Mouse (Mus musculus): ENCODE measurements around the gene Srcap. TPM values are rescaled to one million over a fixed set of nuclear protein-coding genes. Genes with fewer than 3 reads are reported as not detected.
A peak's percentile ranks its signal among the peaks of the same experiment; 100 is the strongest.
"Not testable (repeated sequence)": the region's sequence is repeated elsewhere in the genome, so short reads cannot be mapped to it uniquely, and the experiment has no call there.

Gene Srcap
- 49.6 and 52.1 TPM in 2 replicates for polyA plus RNA-seq (2014; fragmentation: Nextera tagmentation; extraction: Ambion mirVana)

GRCm38 (mm10) chr7:127511808-127512230 is at the start of gene Srcap:
Srcap (plus strand) TSS chr7:127511983.
- under 1% methylated on average over 37 of the region's 37 CpGs for WGBS
- ATAC-seq (ENCODE audit: low FRiP score) (peak; percentile 98), DNase-seq (ENCODE audit: low spot score, missing footprints) (peak; percentile 98)
- Histone ChIP-seq H3K4me2 (peak within 1 kb of the TSS; percentile 53), H3K9ac (ENCODE audit: low read length) (peak within 1 kb of the TSS; percentile 87), H3K9me3 (ENCODE audit: control insufficient read depth, low read length) (no peaks in the 10 kb centered on the region), H3K27me3 (ENCODE audit: control insufficient read depth, insufficient read depth, low read length) (no peaks in the 10 kb centered on the region), H3K36me3 (ENCODE audit: control insufficient read depth, insufficient read depth, low read length) (peaks cover 8% of the 10 kb centered on the region), H3K4me1 (ENCODE audit: control insufficient read depth, insufficient read depth, low read length) (peaks cover 8% of the 10 kb centered on the region), H3K4me3 (ENCODE audit: low read depth, low read length) (peak within 1 kb of the TSS; percentile 81), H3K27ac (ENCODE audit: low read depth, low read length) (peak within 1 kb of the TSS; percentile 97)

GRCm38 (mm10) chr7:127465191-127465590 is 46.6 kb upstream of the Srcap start:
- H3K36me3 ChIP-seq (ENCODE audit: control insufficient read depth, insufficient read depth, low read length): peaks cover 11% of the 10 kb centered on the region
- 86% methylated on average over 3 of the region's 3 CpGs for WGBS
- no peaks in the 10 kb centered on the region for H3K9me3 ChIP-seq (ENCODE audit: control insufficient read depth, low read length)
- no peak overlapping the region for H3K27ac ChIP-seq (ENCODE audit: low read depth, low read length)
- DNase-seq (ENCODE audit: low spot score, missing footprints): no peak
- H3K27me3 ChIP-seq (ENCODE audit: control insufficient read depth, insufficient read depth, low read length): no peaks in the 10 kb centered on the region
- H3K4me3 ChIP-seq (ENCODE audit: low read depth, low read length): no peak overlapping the region
- H3K4me2 ChIP-seq: no peak overlapping the region
- no peaks in the 10 kb centered on the region for H3K4me1 ChIP-seq (ENCODE audit: control insufficient read depth, insufficient read depth, low read length)
- H3K9ac ChIP-seq (ENCODE audit: low read length): no peak overlapping the region
- ATAC-seq (ENCODE audit: low FRiP score): no peak

GRCm38 (mm10) chr7:127465670-127466069 is 46.1 kb upstream of the Srcap start:
- H3K4me2 ChIP-seq; ATAC-seq (ENCODE audit: low FRiP score); DNase-seq (ENCODE audit: low spot score, missing footprints); H3K9me3 ChIP-seq (ENCODE audit: control insufficient read depth, low read length); H3K27ac ChIP-seq (ENCODE audit: low read depth, low read length); H3K4me3 ChIP-seq (ENCODE audit: low read depth, low read length); H3K9ac ChIP-seq (ENCODE audit: low read length); H3K4me1 ChIP-seq (ENCODE audit: control insufficient read depth, insufficient read depth, low read length); H3K27me3 ChIP-seq (ENCODE audit: control insufficient read depth, insufficient read depth, low read length): not testable (repeated sequence)
- H3K36me3 ChIP-seq (ENCODE audit: control insufficient read depth, insufficient read depth, low read length): peaks cover 10% of the 10 kb centered on the region
- WGBS: 97% methylated on average over 2 of the region's 2 CpGs

- Histone ChIP-seq H3K27me3 (ENCODE audit: control insufficient read depth, insufficient read depth, low read length) (no peaks in the 10 kb centered on the region), H3K4me1 (ENCODE audit: control insufficient read depth, insufficient read depth, low read length) (no peaks in the 10 kb centered on the region), H3K36me3 (ENCODE audit: control insufficient read depth, insufficient read depth, low read length) (peaks cover 10% of the 10 kb centered on the region), H3K4me3 (ENCODE audit: low read depth, low read length) (no peak overlapping the region), H3K27ac (ENCODE audit: low read depth, low read length) (no peak overlapping the region), H3K9ac (ENCODE audit: low read length) (no peak overlapping the region), H3K9me3 (ENCODE audit: control insufficient read depth, low read length) (no peaks in the 10 kb centered on the region), H3K4me2 (no peak overlapping the region)
- WGBS: 95% methylated on average over 4 of the region's 4 CpGs
- ATAC-seq (ENCODE audit: low FRiP score) (no peak), DNase-seq (ENCODE audit: low spot score, missing footprints) (peak; percentile 77)
Measured at GRCm38 (mm10) chr7:127466606-127467005, 45.2 kb upstream of the Srcap start.

GRCm38 (mm10) chr7:127470011-127470715 is 41.6 kb upstream of the Srcap start:
- peak overlapping the region; percentile 88 for H3K4me2 ChIP-seq
- H3K4me3 ChIP-seq (ENCODE audit: low read depth, low read length): peak overlapping the region; percentile 72
- ATAC-seq (ENCODE audit: low FRiP score) (peak; percentile 12; the same call in 1 of the 2 replicates), DNase-seq (ENCODE audit: low spot score, missing footprints) (peak; percentile 94)
- no peaks in the 10 kb centered on the region for H3K9me3 ChIP-seq (ENCODE audit: control insufficient read depth, low read length)
- H3K36me3 ChIP-seq (ENCODE audit: control insufficient read depth, insufficient read depth, low read length): peaks cover 20% of the 10 kb centered on the region
- WGBS: 7% methylated on average over 10 of the region's 10 CpGs
- H3K27ac ChIP-seq (ENCODE audit: low read depth, low read length): peak overlapping the region; percentile 87
- H3K27me3 ChIP-seq (ENCODE audit: control insufficient read depth, insufficient read depth, low read length): no peaks in the 10 kb centered on the region
- H3K4me1 ChIP-seq (ENCODE audit: control insufficient read depth, insufficient read depth, low read length): peaks cover 8% of the 10 kb centered on the region
- H3K9ac ChIP-seq (ENCODE audit: low read length): peak overlapping the region; percentile 82

GRCm38 (mm10) chr7:127470743-127471645 is 40.8 kb upstream of the Srcap start:
- Histone ChIP-seq H3K4me1 (ENCODE audit: control insufficient read depth, insufficient read depth, low read length) (peaks cover 8% of the 10 kb centered on the region), H3K36me3 (ENCODE audit: control insufficient read depth, insufficient read depth, low read length) (peaks cover 27% of the 10 kb centered on the region), H3K27ac (ENCODE audit: low read depth, low read length) (peak overlapping the region; percentile 87), H3K9me3 (ENCODE audit: control insufficient read depth, low read length) (no peaks in the 10 kb centered on the region), H3K27me3 (ENCODE audit: control insufficient read depth, insufficient read depth, low read length) (no peaks in the 10 kb centered on the region), H3K4me3 (ENCODE audit: low read depth, low read length) (peak overlapping the region; percentile 72), H3K4me2 (peak overlapping the region; percentile 88), H3K9ac (ENCODE audit: low read length) (peak overlapping the region; percentile 82)
- peak; percentile 98 for DNase-seq (ENCODE audit: low spot score, missing footprints)
- under 1% methylated on average over 43 of the region's 46 CpGs for WGBS
- peak; percentile 93 for ATAC-seq (ENCODE audit: low FRiP score)

- ATAC-seq (ENCODE audit: low FRiP score): peak; percentile 54
Measured at GRCm38 (mm10) chr7:127471646-127472010, 40.2 kb upstream of the Srcap start.

GRCm38 (mm10) chr7:127472060-127472459 is 39.7 kb upstream of the Srcap start:
- Histone ChIP-seq H3K27me3 (ENCODE audit: control insufficient read depth, insufficient read depth, low read length) (no peaks in the 10 kb centered on the region), H3K36me3 (ENCODE audit: control insufficient read depth, insufficient read depth, low read length) (peaks cover 26% of the 10 kb centered on the region), H3K9ac (ENCODE audit: low read length) (peak overlapping the region; percentile 82), H3K4me2 (peak overlapping the region; percentile 88), H3K4me3 (ENCODE audit: low read depth, low read length) (peak overlapping the region; percentile 72), H3K27ac (ENCODE audit: low read depth, low read length) (peak overlapping the region; percentile 87), H3K4me1 (ENCODE audit: control insufficient read depth, insufficient read depth, low read length) (peaks cover 8% of the 10 kb centered on the region), H3K9me3 (ENCODE audit: control insufficient read depth, low read length) (no peaks in the 10 kb centered on the region)
- ATAC-seq (ENCODE audit: low FRiP score) (no peak), DNase-seq (ENCODE audit: low spot score, missing footprints) (peak; percentile 92)
- WGBS: 2% methylated on average over 7 of the region's 7 CpGs

More at GRCm38 (mm10) chr7:127471646-127472010, 40.2 kb upstream of the Srcap start:
- Histone ChIP-seq H3K9me3 (ENCODE audit: control insufficient read depth, low read length) (no peaks in the 10 kb centered on the region), H3K4me3 (ENCODE audit: low read depth, low read length) (peak overlapping the region; percentile 72), H3K27me3 (ENCODE audit: control insufficient read depth, insufficient read depth, low read length) (no peaks in the 10 kb centered on the region), H3K27ac (ENCODE audit: low read depth, low read length) (peak overlapping the region; percentile 87), H3K4me1 (ENCODE audit: control insufficient read depth, insufficient read depth, low read length) (peaks cover 8% of the 10 kb centered on the region), H3K36me3 (ENCODE audit: control insufficient read depth, insufficient read depth, low read length) (peaks cover 28% of the 10 kb centered on the region), H3K9ac (ENCODE audit: low read length) (peak overlapping the region; percentile 82), H3K4me2 (peak overlapping the region; percentile 88)
- DNase-seq (ENCODE audit: low spot score, missing footprints): no peak
- 0% methylated on average over 20 of the region's 25 CpGs for WGBS

GRCm38 (mm10) chr7:127473705-127474104 is 38.1 kb upstream of the Srcap start:
- H3K4me3 ChIP-seq (ENCODE audit: low read depth, low read length): no peak overlapping the region
- H3K27me3 ChIP-seq (ENCODE audit: control insufficient read depth, insufficient read depth, low read length): no peaks in the 10 kb centered on the region
- DNase-seq (ENCODE audit: low spot score, missing footprints) (peak; percentile 76), ATAC-seq (ENCODE audit: low FRiP score) (no peak)
- no peak overlapping the region for H3K9ac ChIP-seq (ENCODE audit: low read length)
- no peak overlapping the region for H3K27ac ChIP-seq (ENCODE audit: low read depth, low read length)
- no peak overlapping the region for H3K4me2 ChIP-seq
- no peaks in the 10 kb centered on the region for H3K9me3 ChIP-seq (ENCODE audit: control insufficient read depth, low read length)
- 78% methylated on average over 5 of the region's 5 CpGs for WGBS
- peaks cover 24% of the 10 kb centered on the region for H3K36me3 ChIP-seq (ENCODE audit: control insufficient read depth, insufficient read depth, low read length)
- peaks cover 8% of the 10 kb centered on the region for H3K4me1 ChIP-seq (ENCODE audit: control insufficient read depth, insufficient read depth, low read length)
